Mouse (Mus musculus) stomach, embryonic 16.5 days (tissue): ENCODE measurements at regions not wholly inside any gene's neighbourhood (a gene's known extent, or its start where the extent isn't known, plus 50 kb on each side); places are given as distances from the start of the nearest gene placed in this dataset.

ENCODE experiments used
- ATAC-seq: fragments of 200-750 bp; cut with Nextera tagmentation; 2 replicates; pipeline ENCODE4 v1.8.0; 2017; ENCODE audit warnings: moderate number of reproducible peaks, moderate TSS enrichment; ENCODE audit not compliant: insufficient read depth, low FRiP score
- H3K27ac ChIP-seq: fragments of 300-500 bp; sonication (generic); 2 replicates; pipeline ENCODE4 v1.5.1; 2014; ENCODE audit warnings: low read length
- H3K27me3 ChIP-seq: fragments of 300-500 bp; sonication (generic); 2 replicates; pipeline ENCODE4 v1.6.1; 2014; ENCODE audit warnings: low read length, control low read depth, mixed read lengths; ENCODE audit not compliant: control insufficient read depth, insufficient read depth
- H3K36me3 ChIP-seq: fragments of 300-500 bp; sonication (generic); 2 replicates; pipeline ENCODE4 v1.6.1; 2014; ENCODE audit warnings: low read length; ENCODE audit not compliant: control insufficient read depth, insufficient read depth
- H3K4me1 ChIP-seq: fragments of 300-500 bp; sonication (generic); 2 replicates; pipeline ENCODE4 v1.6.1; 2014; ENCODE audit warnings: low read length, control low read depth, mixed read lengths; ENCODE audit not compliant: control insufficient read depth, insufficient read depth
- H3K4me2 ChIP-seq: fragments of 300-500 bp; sonication (generic); 2 replicates; pipeline ENCODE4 v1.6.1; 2014; ENCODE audit warnings: low read depth, low read length, mixed read lengths
- H3K4me3 ChIP-seq: fragments of 300-500 bp; sonication (generic); replicated peaks from 2 replicates; pipeline ENCODE4 v1.5.1; 2014; ENCODE audit warnings: mild to moderate bottlenecking, low read length
- H3K9ac ChIP-seq: fragments of 300-500 bp; sonication (generic); 2 replicates; pipeline ENCODE4 v1.6.1; 2014; ENCODE audit warnings: low read length
- H3K9me3 ChIP-seq: fragments of 300-500 bp; sonication (generic); replicated peaks from 2 replicates; pipeline ENCODE4 v1.6.1; 2016; ENCODE audit warnings: low read length, control low read depth; ENCODE audit not compliant: control insufficient read depth
- WGBS: fragments of 180-500 bp; shearing (Covaris S2); extraction: QIAGEN DNeasy Blood & Tissue Kit; methylation state at CpG from one replicate; pipeline ENCODE4 v1.1.7; 2014; 5-methylcytosine and 5-hydroxymethylcytosine counted together

DNA sequence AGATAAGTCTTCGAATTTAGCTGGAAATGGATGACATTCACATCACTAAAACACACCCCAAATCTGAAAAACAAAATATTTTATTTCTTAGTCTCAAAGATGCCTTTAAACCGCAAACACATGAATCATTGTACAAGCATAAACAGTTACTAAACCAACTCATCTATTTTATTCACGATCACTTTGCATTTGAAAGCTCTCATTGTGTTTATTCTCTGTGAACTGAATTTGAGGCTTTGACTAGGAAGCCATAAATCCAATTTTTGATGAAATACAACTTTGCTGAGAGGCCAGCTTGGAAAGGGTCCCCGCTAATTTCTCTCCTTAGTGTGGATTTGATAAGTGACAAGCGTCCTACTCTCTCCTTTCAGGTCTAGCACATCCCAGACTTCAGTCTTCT, 113.5 kb upstream of the Fam19a1 start:
- 71% methylated on average over 5 of the region's 5 CpGs for WGBS

DNA sequence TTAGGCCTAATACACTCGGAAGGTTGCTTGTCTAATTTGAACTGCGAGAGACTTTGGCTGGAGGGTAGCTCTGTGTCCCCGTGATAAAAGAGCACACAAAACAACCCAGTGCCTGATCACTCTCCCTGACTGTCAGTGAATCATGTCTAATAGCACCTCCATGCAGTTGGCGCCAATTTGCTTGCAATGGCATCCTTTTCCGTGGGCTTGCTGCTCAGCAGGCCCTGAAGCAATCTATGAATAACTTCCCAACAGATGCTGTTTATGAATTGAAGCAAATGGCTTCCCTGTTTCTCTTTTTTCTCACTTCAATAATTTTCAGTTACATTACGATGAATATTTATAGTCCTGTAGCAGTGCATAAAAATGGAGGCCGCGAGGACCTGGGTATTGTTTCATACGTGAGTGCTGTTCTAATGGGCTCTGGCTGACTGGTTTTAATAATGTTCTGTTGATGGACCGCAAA, 112.9 kb upstream of the Fam19a1 start:
- no peaks in the 10 kb centered on the region for H3K27me3 ChIP-seq
- H3K36me3 ChIP-seq, result no peaks in the 10 kb centered on the region
- H3K9ac ChIP-seq, result no peak overlapping the region
- H3K4me1 ChIP-seq, result no peaks in the 10 kb centered on the region
- H3K9me3 ChIP-seq, result no peaks in the 10 kb centered on the region
- ATAC-seq, result no peak
- no peak overlapping the region for H3K27ac ChIP-seq
- no peak overlapping the region for H3K4me2 ChIP-seq
- no peak overlapping the region for H3K4me3 ChIP-seq
- WGBS, result 88% methylated on average over 10 of the region's 10 CpGs

More for the DNA sequence above, 113.5 kb upstream of the Fam19a1 start:
- no peak for ATAC-seq
- H3K4me1 ChIP-seq, result no peaks in the 10 kb centered on the region
- no peak overlapping the region for H3K27ac ChIP-seq
- H3K4me2 ChIP-seq, result no peak overlapping the region
- no peaks in the 10 kb centered on the region for H3K27me3 ChIP-seq
- H3K9ac ChIP-seq, result no peak overlapping the region
- H3K36me3 ChIP-seq, result no peaks in the 10 kb centered on the region
- no peak overlapping the region for H3K4me3 ChIP-seq
- no peaks in the 10 kb centered on the region for H3K9me3 ChIP-seq

DNA sequence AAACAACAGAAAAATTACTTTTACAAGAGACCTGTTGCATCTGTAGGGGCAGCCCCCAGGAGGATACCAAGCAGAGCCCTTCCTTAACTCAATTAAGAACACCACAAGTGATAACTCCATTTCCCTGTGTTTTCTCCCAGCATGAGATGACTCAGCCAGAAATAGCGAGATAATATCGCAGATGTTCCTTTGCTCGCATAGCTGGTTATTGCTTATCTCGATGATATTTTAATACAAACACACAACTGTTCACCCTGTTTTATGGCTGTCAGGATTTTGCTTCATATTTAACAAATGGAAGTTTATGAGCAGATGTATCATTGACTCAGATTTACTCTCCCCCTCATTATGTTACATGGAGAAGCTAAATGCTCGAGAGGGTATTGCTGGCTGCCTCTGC, 101.7 kb upstream of the Fam19a1 start:
- Histone ChIP-seq H3K4me1 (no peaks in the 10 kb centered on the region), H3K27me3 (no peaks in the 10 kb centered on the region), H3K4me3 (no peak overlapping the region), H3K9ac (no peak overlapping the region), H3K27ac (no peak overlapping the region), H3K36me3 (no peaks in the 10 kb centered on the region), H3K9me3 (no peaks in the 10 kb centered on the region), H3K4me2 (no peak overlapping the region)
- 74% methylated on average over 5 of the region's 5 CpGs for WGBS
- ATAC-seq, result no peak

DNA sequence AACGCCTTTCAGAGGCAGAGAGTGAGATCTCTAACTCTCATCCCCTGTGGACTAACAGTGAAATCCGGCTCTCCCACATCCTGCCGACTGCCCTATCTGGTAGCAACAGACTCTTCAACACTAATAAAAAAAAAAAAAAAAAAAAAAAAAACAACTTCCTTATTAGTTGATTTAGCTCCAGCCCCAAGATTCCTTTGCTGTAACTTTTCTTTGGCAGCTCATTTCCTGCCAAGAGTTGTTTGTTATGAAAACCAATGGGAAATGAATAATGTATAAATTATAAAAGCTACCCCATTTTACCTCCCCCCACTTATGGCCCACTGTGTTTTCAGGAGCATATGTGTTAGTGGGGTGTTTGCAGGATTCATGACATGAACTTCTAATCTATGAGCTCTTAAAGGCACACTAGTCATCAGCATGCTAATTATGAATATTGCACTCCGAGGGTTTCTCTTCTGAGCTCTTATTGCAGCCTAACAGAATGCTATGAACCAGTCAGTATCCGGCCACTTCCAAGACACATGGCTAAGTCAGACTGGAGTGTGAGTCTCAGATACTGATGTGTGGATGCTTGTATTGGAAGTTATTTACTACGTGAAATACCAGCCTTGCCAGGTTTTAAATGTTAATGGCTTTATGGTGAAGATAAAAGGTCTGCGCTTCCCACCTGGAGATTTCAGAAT, 84.8 kb upstream of the Fam19a1 start:
- no peak overlapping the region for H3K4me2 ChIP-seq
- H3K9ac ChIP-seq, result no peak overlapping the region
- no peaks in the 10 kb centered on the region for H3K27me3 ChIP-seq
- no peak overlapping the region; the same call in 1 of the 2 replicates for H3K27ac ChIP-seq
- no peaks in the 10 kb centered on the region for H3K9me3 ChIP-seq
- ATAC-seq, result no peak
- no peaks in the 10 kb centered on the region for H3K36me3 ChIP-seq
- H3K4me1 ChIP-seq, result no peaks in the 10 kb centered on the region
- H3K4me3 ChIP-seq, result no peak overlapping the region
- WGBS, result 62% methylated on average over 7 of the region's 7 CpGs

DNA sequence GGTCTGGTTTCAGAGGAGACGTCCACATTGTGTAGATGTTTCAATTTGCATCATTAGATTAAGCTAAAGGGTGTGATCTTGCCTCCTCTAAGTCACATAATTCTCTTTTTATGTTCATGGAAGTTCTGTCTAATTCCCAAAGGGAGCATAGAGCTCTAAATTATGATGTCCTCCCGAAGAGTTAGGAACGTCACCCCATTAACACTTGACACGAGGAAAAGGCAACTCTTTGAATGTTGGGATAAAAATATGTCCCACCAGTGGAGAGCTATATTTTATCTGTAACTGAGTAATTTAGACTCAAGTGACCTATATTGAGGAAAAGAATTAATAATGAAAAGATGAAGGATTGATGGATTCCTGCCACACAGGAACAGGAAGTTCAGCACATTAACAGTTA, 69.2 kb upstream of the Fam19a1 start:
- Histone ChIP-seq H3K9me3 (no peaks in the 10 kb centered on the region), H3K4me1 (no peaks in the 10 kb centered on the region), H3K4me3 (no peak overlapping the region), H3K27me3 (no peaks in the 10 kb centered on the region), H3K4me2 (no peak overlapping the region), H3K36me3 (no peaks in the 10 kb centered on the region), H3K27ac (no peak overlapping the region), H3K9ac (no peak overlapping the region)
- ATAC-seq, result no peak
- 59% methylated on average over 4 of the region's 4 CpGs for WGBS

DNA sequence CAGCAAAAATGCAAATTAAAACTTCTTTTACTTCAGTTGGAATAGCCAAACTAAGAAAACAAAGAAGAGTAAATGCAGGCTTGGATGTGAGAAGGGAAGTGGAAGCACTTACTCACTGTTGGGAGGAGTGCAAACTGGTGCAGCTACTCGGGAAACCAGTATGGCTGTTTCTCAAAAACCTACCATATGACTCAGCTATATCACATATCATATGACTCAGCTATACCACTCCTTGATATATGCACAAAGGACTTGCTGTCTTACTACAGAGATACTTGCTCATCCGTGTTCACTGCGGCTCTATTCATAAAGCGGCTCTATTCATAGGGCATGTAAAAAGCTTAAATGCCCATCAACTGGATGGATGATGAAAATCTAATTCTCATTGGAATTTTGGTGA, 59.5 kb upstream of the Fam19a1 start:
- H3K4me3 ChIP-seq, result no peak overlapping the region
- H3K27ac ChIP-seq, result no peak overlapping the region
- WGBS, result 81% methylated on average over 4 of the region's 4 CpGs
- no peaks in the 10 kb centered on the region for H3K9me3 ChIP-seq
- no peaks in the 10 kb centered on the region; the same call in 1 of the 2 replicates for H3K36me3 ChIP-seq
- H3K4me2 ChIP-seq, result no peak overlapping the region
- no peak for ATAC-seq
- no peaks in the 10 kb centered on the region for H3K27me3 ChIP-seq
- no peak overlapping the region for H3K9ac ChIP-seq
- no peaks in the 10 kb centered on the region for H3K4me1 ChIP-seq

DNA sequence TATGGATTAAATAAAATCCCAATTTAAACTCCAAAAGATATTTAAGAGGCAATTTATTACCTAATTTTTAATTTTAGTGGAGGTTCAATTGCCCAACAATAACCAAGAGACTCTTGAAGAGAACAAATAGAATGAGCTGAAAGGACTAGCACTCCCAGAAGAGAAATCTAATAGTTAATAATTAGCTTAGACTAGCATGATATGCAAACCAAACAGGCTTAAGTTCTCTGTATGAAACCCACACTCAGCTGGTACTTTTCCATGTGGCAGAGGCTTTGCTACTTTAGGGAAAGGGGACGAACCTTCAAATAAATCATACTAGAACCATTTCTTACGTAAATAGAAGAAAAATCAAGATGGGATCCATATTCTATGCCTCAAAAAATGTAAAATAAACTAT, 55.9 kb upstream of the Fam19a1 start:
- Histone ChIP-seq H3K4me2 (no peak overlapping the region), H3K36me3 (no peaks in the 10 kb centered on the region; the same call in 1 of the 2 replicates), H3K4me1 (no peaks in the 10 kb centered on the region), H3K9ac (no peak overlapping the region), H3K4me3 (no peak overlapping the region), H3K9me3 (no peaks in the 10 kb centered on the region; the same call in 1 of the 2 replicates), H3K27ac (no peak overlapping the region), H3K27me3 (no peaks in the 10 kb centered on the region)
- 45% methylated on average over 2 of the region's 2 CpGs for WGBS
- peak; percentile 53; the same call in 1 of the 2 replicates for ATAC-seq

DNA sequence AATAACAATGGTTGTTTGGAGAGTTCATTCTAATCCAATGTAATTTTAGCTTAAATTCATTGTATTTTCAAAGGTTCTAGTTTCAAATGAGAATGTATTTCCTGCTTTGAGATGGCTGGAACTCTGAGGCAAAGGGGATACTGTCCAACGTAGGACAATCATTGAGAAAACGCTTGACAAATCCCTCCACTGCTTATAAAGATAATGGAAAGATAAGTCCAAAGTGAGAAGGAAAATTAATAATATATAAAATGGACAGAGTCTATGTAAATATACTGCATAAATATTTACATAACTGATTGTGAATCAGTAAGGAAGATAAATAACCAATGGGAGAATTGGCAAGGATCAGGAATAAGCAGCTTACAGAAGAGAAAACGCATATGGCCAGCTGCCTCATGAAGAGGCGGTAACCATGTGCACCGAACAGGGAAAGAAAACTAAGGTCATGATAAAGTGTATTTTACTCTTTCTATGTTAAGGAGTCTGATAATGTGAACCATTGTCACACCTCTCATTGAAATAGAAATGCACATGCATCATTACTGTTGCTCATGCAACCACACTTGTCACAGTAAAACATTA, 55.3 kb upstream of the Fam19a1 start:
- Histone ChIP-seq H3K9me3 (no peaks in the 10 kb centered on the region; the same call in 1 of the 2 replicates), H3K27ac (no peak overlapping the region), H3K27me3 (no peaks in the 10 kb centered on the region), H3K36me3 (no peaks in the 10 kb centered on the region; the same call in 1 of the 2 replicates), H3K9ac (no peak overlapping the region), H3K4me2 (no peak overlapping the region), H3K4me1 (no peaks in the 10 kb centered on the region), H3K4me3 (no peak overlapping the region)
- peak; percentile 60; the same call in 1 of the 2 replicates for ATAC-seq
- 27% methylated on average over 5 of the region's 5 CpGs for WGBS

DNA sequence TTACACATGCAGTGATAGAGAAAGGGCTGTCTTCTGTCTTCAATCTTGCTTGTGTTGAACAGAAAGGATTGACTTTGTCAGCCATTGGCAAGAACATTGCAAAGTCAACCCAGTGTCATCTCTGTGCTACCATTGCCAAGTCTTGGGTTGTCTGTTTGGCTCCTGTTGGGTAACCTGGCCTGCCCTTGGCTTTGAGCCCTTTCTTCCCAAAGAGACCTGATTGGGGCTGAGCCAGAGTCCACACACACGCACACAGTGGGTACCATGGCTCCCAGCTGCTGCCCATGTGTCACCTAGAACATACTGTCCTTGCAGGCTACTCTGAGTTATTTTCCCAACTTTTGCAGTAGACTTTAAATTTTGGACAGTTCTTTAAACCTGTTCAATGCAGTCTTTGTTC, 51.0 kb upstream of the Fam19a1 start:
- no peak for ATAC-seq
- Histone ChIP-seq H3K4me2 (no peak overlapping the region), H3K27me3 (no peaks in the 10 kb centered on the region), H3K9ac (no peak overlapping the region), H3K4me1 (no peaks in the 10 kb centered on the region), H3K9me3 (no peaks in the 10 kb centered on the region; the same call in 1 of the 2 replicates), H3K4me3 (no peak overlapping the region), H3K27ac (no peak overlapping the region), H3K36me3 (no peaks in the 10 kb centered on the region)
- WGBS, result 90% methylated on average over 1 of the region's 1 CpGs
